Mouse (Mus musculus) lung, postnatal 0 days (tissue): Measurements from ENCODE around the gene Thsd7b.

Source experiments
- CTCF ChIP-seq: IDR thresholded peaks from 2 replicates; pipeline ENCODE4 v1.5.1; 2016; ENCODE audit warnings: antibody characterized with exemption, mild to moderate bottlenecking
- EP300 ChIP-seq: IDR thresholded peaks from 2 replicates; pipeline ENCODE4 v1.6.1; 2016; ENCODE audit warnings: antibody characterized with exemption, mild to moderate bottlenecking, control low read depth

- no peak for TF ChIP-seq EP300
- TF ChIP-seq CTCF, result no peak
Measured at GRCm38 (mm10) chr1:129915484-129915883, 642.4 kb downstream of the Thsd7b start.
